Mouse (Mus musculus): ENCODE data around the gene Rprd1b.
A peak's percentile ranks its signal among the peaks of the same experiment; 100 is the strongest.

- TF ChIP-seq POLR2A (IDR thresholded peaks at IDR 0.05; ENCODE audit: extremely low read depth, insufficient read depth, low read length) (no peak), CTCF (IDR thresholded peaks at IDR 0.05; ENCODE audit: extremely low read depth, insufficient read depth, low read length) (peak; percentile 59)
Observed at GRCm38 (mm10) chr2:158047903-158048302, 19.6 kb downstream of the Rprd1b start.

Data from cortical plate, adult 2 months (tissue).